Mouse (Mus musculus): ENCODE results near the gene Dppa4. TPM values are rescaled to one million over a fixed set of nuclear protein-coding genes. Genes with fewer than 3 reads are reported as not detected.

Gene Dppa4
- polyA plus RNA-seq (2015; fragmentation: Nextera tagmentation; extraction: Ambion mirVana) = not detected in 2 replicates

DNA sequence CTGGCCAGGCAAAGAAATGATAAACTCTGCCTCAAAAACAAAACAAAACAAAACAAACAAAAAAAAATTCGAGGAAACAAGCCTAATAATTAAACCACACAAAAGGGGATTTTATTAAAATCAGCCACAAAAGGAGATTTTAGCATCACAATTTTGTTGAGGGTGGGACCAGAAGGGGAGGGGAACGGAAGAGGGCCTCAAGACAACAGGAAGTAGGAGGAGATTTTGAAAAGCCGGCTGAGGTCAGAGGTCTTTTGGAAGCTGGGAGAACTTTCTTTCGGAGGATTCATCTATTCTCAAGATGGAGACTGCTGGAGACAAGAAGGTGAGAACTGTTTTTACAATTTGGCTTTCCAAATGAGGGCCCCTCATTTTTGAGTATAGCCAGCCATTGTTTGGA, at the start of gene Dppa4:
Dppa4 (plus strand) TSS at position 217 of the 400 bp plus-strand sequence.
- no peaks in the 10 kb centered on the region for H3K27me3 ChIP-seq
- no peak within 1 kb of the TSS for H3K27ac ChIP-seq
- H3K9ac ChIP-seq = no peak within 1 kb of the TSS
- H3K4me2 ChIP-seq = no peak within 1 kb of the TSS
- H3K9me3 ChIP-seq (replicated peaks) = no peaks in the 10 kb centered on the region
- no peaks in the 10 kb centered on the region for H3K4me1 ChIP-seq
- WGBS = 73% methylated on average over 4 of the region's 4 CpGs
- ATAC-seq (replicated peaks; ENCODE audit: low FRiP score) = no peak
- no peak within 1 kb of the TSS for H3K4me3 ChIP-seq (replicated peaks)
- H3K36me3 ChIP-seq = no peaks in the 10 kb centered on the region

DNA sequence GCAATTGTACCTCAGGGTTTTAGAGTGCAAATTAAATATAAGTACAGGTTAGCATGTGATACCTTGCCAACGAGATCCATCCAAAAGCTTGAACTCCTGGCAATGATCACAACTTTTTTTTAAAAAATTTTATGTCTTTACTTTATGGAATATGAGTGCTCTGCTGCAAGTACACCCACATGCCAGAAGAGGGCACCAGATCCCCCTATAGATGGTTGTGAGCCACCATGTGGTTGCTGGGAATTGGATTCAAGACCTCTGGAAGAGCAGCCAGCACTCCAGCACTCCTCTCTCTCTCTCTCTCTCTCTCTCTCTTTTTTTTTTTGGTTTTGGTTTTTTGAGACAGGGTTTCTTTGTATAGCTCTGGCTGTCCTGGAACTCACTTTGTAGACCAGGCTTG, 48.5 kb upstream of the Dppa4 start:
- no peak overlapping the region for H3K4me2 ChIP-seq
- no peak for ATAC-seq (replicated peaks; ENCODE audit: low FRiP score)
- no peaks in the 10 kb centered on the region for H3K27me3 ChIP-seq
- 87% methylated on average over 1 of the region's 1 CpGs for WGBS
- H3K36me3 ChIP-seq = no peaks in the 10 kb centered on the region
- no peaks in the 10 kb centered on the region for H3K4me1 ChIP-seq
- no peaks in the 10 kb centered on the region for H3K9me3 ChIP-seq (replicated peaks)
- no peak overlapping the region for H3K27ac ChIP-seq
- H3K9ac ChIP-seq = no peak overlapping the region
- no peak overlapping the region for H3K4me3 ChIP-seq (replicated peaks)

- Histone ChIP-seq H3K9me3 (replicated peaks) (no peaks in the 10 kb centered on the region), H3K4me1 (no peaks in the 10 kb centered on the region), H3K4me3 (replicated peaks) (no peak overlapping the region), H3K27ac (no peak overlapping the region), H3K36me3 (no peaks in the 10 kb centered on the region), H3K27me3 (no peaks in the 10 kb centered on the region), H3K9ac (no peak overlapping the region), H3K4me2 (no peak overlapping the region)
- ATAC-seq (replicated peaks; ENCODE audit: low FRiP score) = no peak
- WGBS = 82% methylated on average over 7 of the region's 7 CpGs
Observed at GRCm38 (mm10) chr16:48237676-48238075, 45.9 kb upstream of the Dppa4 start.

- no peaks in the 10 kb centered on the region for H3K4me1 ChIP-seq
- 84% methylated on average over 2 of the region's 2 CpGs for WGBS
- H3K27ac ChIP-seq = no peak overlapping the region
- H3K9ac ChIP-seq = no peak overlapping the region
- no peak for ATAC-seq (replicated peaks; ENCODE audit: low FRiP score)
- H3K9me3 ChIP-seq (replicated peaks) = no peaks in the 10 kb centered on the region
- H3K36me3 ChIP-seq = no peaks in the 10 kb centered on the region
- H3K27me3 ChIP-seq = no peaks in the 10 kb centered on the region
- no peak overlapping the region for H3K4me3 ChIP-seq (replicated peaks)
- no peak overlapping the region for H3K4me2 ChIP-seq
Observed at GRCm38 (mm10) chr16:48247044-48247661, 36.4 kb upstream of the Dppa4 start.

DNA sequence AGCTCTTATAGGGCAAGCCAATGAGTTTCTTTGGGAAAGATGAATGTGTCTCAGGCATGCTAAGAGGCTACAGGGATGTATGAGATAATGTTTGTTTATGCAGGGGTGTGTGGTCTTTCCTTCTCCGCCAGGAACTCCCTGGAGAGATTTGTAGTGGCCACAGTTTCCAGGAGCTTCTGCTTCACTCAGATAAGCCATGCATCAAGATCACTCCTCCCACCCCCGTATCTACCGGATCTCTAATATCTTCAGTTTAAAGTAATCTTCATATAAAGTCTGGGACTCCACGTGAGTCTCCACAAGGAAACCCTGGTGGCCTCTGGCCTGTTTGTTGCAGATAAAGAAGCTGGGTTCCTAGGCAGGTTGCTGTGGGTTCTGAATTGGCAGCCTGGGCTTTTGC, 30.7 kb upstream of the Dppa4 start:
- H3K27ac ChIP-seq = no peak overlapping the region
- H3K4me1 ChIP-seq = 0 out of 2 replicates have a peak, but pooled peaks cover 3% of the 10 kb centered on the region
- H3K36me3 ChIP-seq = no peaks in the 10 kb centered on the region
- H3K27me3 ChIP-seq = no peaks in the 10 kb centered on the region
- 45% methylated on average over 4 of the region's 4 CpGs for WGBS
- no peak overlapping the region for H3K9ac ChIP-seq
- ATAC-seq (replicated peaks; ENCODE audit: low FRiP score) = peak; percentile 76
- no peak overlapping the region for H3K4me2 ChIP-seq
- no peak overlapping the region for H3K4me3 ChIP-seq (replicated peaks)
- no peaks in the 10 kb centered on the region for H3K9me3 ChIP-seq (replicated peaks)

GRCm38 (mm10) chr16:48254584-48254983, 28.9 kb upstream of the Dppa4 start:
- Histone ChIP-seq H3K4me2 (no peak overlapping the region), H3K27me3 (no peaks in the 10 kb centered on the region), H3K4me1 (0 out of 2 replicates have a peak, but pooled peaks cover 5% of the 10 kb centered on the region), H3K9me3 (replicated peaks) (no peaks in the 10 kb centered on the region), H3K9ac (no peak overlapping the region), H3K36me3 (no peaks in the 10 kb centered on the region), H3K27ac (no peak overlapping the region), H3K4me3 (replicated peaks) (no peak overlapping the region)
- 94% methylated on average over 5 of the region's 5 CpGs for WGBS
- no peak for ATAC-seq (replicated peaks; ENCODE audit: low FRiP score)

DNA sequence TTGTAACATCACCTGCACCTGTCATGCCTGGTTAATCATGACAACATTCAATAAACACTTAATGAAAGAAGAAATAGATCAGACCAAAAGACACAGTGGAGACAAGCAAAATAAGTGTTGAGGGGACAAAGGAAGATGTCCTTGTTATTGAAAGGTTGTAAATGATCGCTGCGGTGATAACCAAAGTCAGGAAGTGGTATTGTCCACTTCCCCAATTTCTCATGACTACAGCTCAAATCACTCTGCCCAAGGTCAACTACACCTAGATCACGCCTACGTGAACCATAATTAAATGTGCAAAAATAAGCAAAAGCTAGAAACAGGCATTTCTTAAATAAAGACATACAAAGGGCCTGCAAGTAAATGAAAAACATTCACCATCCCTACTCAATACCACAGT, 24.0 kb upstream of the Dppa4 start:
- Histone ChIP-seq H3K4me3 (replicated peaks) (no peak overlapping the region), H3K4me1 (0 out of 2 replicates have a peak, but pooled peaks cover 2% of the 10 kb centered on the region), H3K4me2 (no peak overlapping the region), H3K36me3 (no peaks in the 10 kb centered on the region), H3K27ac (no peak overlapping the region), H3K9me3 (replicated peaks) (no peaks in the 10 kb centered on the region), H3K27me3 (no peaks in the 10 kb centered on the region), H3K9ac (no peak overlapping the region)
- WGBS = 89% methylated on average over 4 of the region's 4 CpGs
- no peak for ATAC-seq (replicated peaks; ENCODE audit: low FRiP score)

- Histone ChIP-seq H3K9ac (no peak overlapping the region), H3K27me3 (no peaks in the 10 kb centered on the region), H3K9me3 (replicated peaks) (no peaks in the 10 kb centered on the region), H3K27ac (no peak overlapping the region), H3K4me1 (0 out of 2 replicates have a peak, but pooled peaks cover 2% of the 10 kb centered on the region), H3K4me2 (no peak overlapping the region), H3K4me3 (replicated peaks) (no peak overlapping the region), H3K36me3 (no peaks in the 10 kb centered on the region)
- WGBS = 92% methylated on average over 1 of the region's 1 CpGs
- no peak for ATAC-seq (replicated peaks; ENCODE audit: low FRiP score)
Observed at GRCm38 (mm10) chr16:48262901-48263300, 20.6 kb upstream of the Dppa4 start.

GRCm38 (mm10) chr16:48265856-48266255, 17.7 kb upstream of the Dppa4 start:
- no peaks in the 10 kb centered on the region for H3K4me1 ChIP-seq
- H3K4me2 ChIP-seq = no peak overlapping the region
- no peak overlapping the region for H3K9ac ChIP-seq
- H3K36me3 ChIP-seq = no peaks in the 10 kb centered on the region
- H3K9me3 ChIP-seq (replicated peaks) = no peaks in the 10 kb centered on the region
- no peak overlapping the region for H3K4me3 ChIP-seq (replicated peaks)
- ATAC-seq (replicated peaks; ENCODE audit: low FRiP score) = no peak
- H3K27me3 ChIP-seq = no peaks in the 10 kb centered on the region
- WGBS = 74% methylated on average over 4 of the region's 4 CpGs
- no peak overlapping the region for H3K27ac ChIP-seq

DNA sequence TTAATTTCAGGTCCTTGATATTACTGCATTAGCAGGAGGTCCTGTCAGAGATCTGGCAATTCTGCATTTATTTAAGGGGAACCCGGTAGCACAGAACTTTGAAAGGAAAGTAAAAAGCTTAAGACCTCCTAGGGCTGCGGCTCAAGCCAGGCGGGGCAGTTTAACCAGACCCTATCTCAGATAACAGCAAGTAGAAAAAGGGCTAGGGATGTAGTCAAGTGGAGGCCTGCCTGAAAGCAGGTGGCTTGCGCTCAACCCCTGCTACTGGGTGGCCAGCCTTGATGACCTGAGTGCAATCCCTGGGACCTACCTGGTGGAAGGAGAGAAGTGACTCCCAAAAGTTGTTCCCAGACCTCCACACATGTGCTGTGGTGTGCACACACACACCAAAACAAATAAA, 6.6 kb upstream of the Dppa4 start:
- Histone ChIP-seq H3K27me3 (no peaks in the 10 kb centered on the region), H3K4me2 (no peak overlapping the region), H3K4me1 (no peaks in the 10 kb centered on the region), H3K36me3 (no peaks in the 10 kb centered on the region), H3K4me3 (replicated peaks) (no peak overlapping the region), H3K9ac (no peak overlapping the region), H3K27ac (no peak overlapping the region), H3K9me3 (replicated peaks) (no peaks in the 10 kb centered on the region)
- WGBS = 79% methylated on average over 4 of the region's 4 CpGs
- ATAC-seq (replicated peaks; ENCODE audit: low FRiP score) = no peak

- no peaks in the 10 kb centered on the region for H3K36me3 ChIP-seq
- no peaks in the 10 kb centered on the region for H3K9me3 ChIP-seq (replicated peaks)
- H3K4me2 ChIP-seq = no peak overlapping the region
- no peak overlapping the region for H3K9ac ChIP-seq
- H3K4me1 ChIP-seq = no peaks in the 10 kb centered on the region
- no peak overlapping the region for H3K27ac ChIP-seq
- H3K4me3 ChIP-seq (replicated peaks) = no peak overlapping the region
- ATAC-seq (replicated peaks; ENCODE audit: low FRiP score) = no peak
- 92% methylated on average over 4 of the region's 4 CpGs for WGBS
- no peaks in the 10 kb centered on the region for H3K27me3 ChIP-seq
Observed at GRCm38 (mm10) chr16:48280883-48281282, 2.6 kb upstream of the Dppa4 start.

- Histone ChIP-seq H3K36me3 (no peaks in the 10 kb centered on the region), H3K9ac (no peak overlapping the region), H3K4me3 (replicated peaks) (no peak overlapping the region), H3K4me1 (no peaks in the 10 kb centered on the region), H3K9me3 (replicated peaks) (no peaks in the 10 kb centered on the region), H3K4me2 (no peak overlapping the region), H3K27ac (no peak overlapping the region), H3K27me3 (no peaks in the 10 kb centered on the region)
- 77% methylated on average over 1 of the region's 1 CpGs for WGBS
- ATAC-seq (replicated peaks; ENCODE audit: low FRiP score) = no peak
Observed at GRCm38 (mm10) chr16:48282801-48283200, 732 bp upstream of the Dppa4 start.

DNA sequence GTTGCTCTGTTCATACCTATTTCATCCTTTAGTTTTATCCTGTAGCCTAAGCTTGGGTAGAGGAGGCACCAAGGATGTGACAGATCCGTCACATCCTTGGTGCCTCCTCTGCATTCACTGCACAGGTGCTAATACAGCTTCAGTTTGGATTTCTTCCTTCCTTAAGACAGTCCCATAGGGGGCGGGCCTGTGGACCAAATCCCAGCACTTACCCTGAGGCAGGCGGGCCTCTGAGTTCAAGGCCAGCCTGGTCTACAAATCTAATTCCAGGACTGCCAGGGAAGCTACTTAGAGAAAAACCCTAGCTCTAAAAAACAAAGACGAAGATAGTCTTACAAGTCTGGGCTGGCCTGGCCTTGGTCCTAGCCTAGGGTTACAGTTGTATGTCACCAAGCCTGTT, 2.0 kb downstream of the Dppa4 start:
- no peak for ATAC-seq (replicated peaks; ENCODE audit: low FRiP score)
- Histone ChIP-seq H3K27me3 (no peaks in the 10 kb centered on the region), H3K27ac (no peak overlapping the region), H3K9ac (no peak overlapping the region), H3K4me1 (no peaks in the 10 kb centered on the region), H3K4me2 (no peak overlapping the region), H3K36me3 (no peaks in the 10 kb centered on the region), H3K4me3 (replicated peaks) (no peak overlapping the region), H3K9me3 (replicated peaks) (no peaks in the 10 kb centered on the region)
- 86% methylated on average over 4 of the region's 4 CpGs for WGBS
